Mouse (Mus musculus) embryonic facial prominence, embryonic 12.5 days (tissue): Measurements from ENCODE around the gene Celsr3. TPM values are rescaled to one million over a fixed set of nuclear protein-coding genes. Genes with fewer than 3 reads are reported as not detected.

Experiments
- ATAC-seq: fragments of 200-750 bp; cut with Nextera tagmentation; 2 replicates; pipeline ENCODE4 v1.8.0; 2017; ENCODE audit not compliant: insufficient number of reproducible peaks, insufficient read depth, low FRiP score, low TSS enrichment
- H3K27ac ChIP-seq: fragments of 300-500 bp; sonication (generic); 2 replicates; pipeline ENCODE4 v1.5.1; 2016; ENCODE audit warnings: mild to moderate bottlenecking
- H3K27me3 ChIP-seq: fragments of 300-500 bp; sonication (generic); 2 replicates; pipeline ENCODE4 v1.6.1; 2016; ENCODE audit warnings: mild to moderate bottlenecking, moderate library complexity
- H3K36me3 ChIP-seq: fragments of 300-500 bp; sonication (generic); 2 replicates; pipeline ENCODE4 v1.6.1; 2016; ENCODE audit warnings: mild to moderate bottlenecking
- H3K4me1 ChIP-seq: fragments of 300-500 bp; sonication (generic); 2 replicates; pipeline ENCODE4 v1.6.1; 2016
- H3K4me2 ChIP-seq: fragments of 300-500 bp; sonication (generic); replicated peaks from 2 replicates; pipeline ENCODE4 v1.6.1; 2016; ENCODE audit warnings: mild to moderate bottlenecking, moderate library complexity
- H3K4me3 ChIP-seq: fragments of 300-500 bp; sonication (generic); 2 replicates; pipeline ENCODE4 v1.5.1; 2016; ENCODE audit warnings: mild to moderate bottlenecking
- H3K9ac ChIP-seq: fragments of 300-500 bp; sonication (generic); 2 replicates; pipeline ENCODE4 v1.6.1; 2016; ENCODE audit warnings: mild to moderate bottlenecking, moderate library complexity
- H3K9me3 ChIP-seq: fragments of 300-500 bp; sonication (generic); 2 replicates; pipeline ENCODE4 v1.6.1; 2016; ENCODE audit warnings: mild to moderate bottlenecking, moderate library complexity
- whole genome bisulfite sequencing: fragments of 180-500 bp; shearing (Covaris S2); methylation state at CpG from one replicate; pipeline ENCODE4 v1.1.7; 2016; 5-methylcytosine and 5-hydroxymethylcytosine counted together
- microRNA-seq: library from miRNA; unstranded; fragments of <30 nt; microRNA quantifications from one replicate; pipeline ENCODE4, GENCODE M21; 2017
- polyA plus RNA-seq: library from polyadenylated mRNA; unstranded; fragments of >200 nt; fragmentation: Nextera tagmentation; extraction: Ambion mirVana; gene quantifications from 2 replicates; pipeline ENCODE4 v1.2.1, GENCODE M21; 2016

Celsr3 gene
- polyA plus RNA-seq, 1 experiment from 2014 or later = 1.2 TPM

- H3K27ac ChIP-seq = no peak overlapping the region
- H3K4me2 ChIP-seq = no peak overlapping the region
- 78% methylated on average over 8 of the region's 8 CpGs for WGBS
- H3K9me3 ChIP-seq = no peaks in the 10 kb centered on the region
- no peak overlapping the region for H3K4me3 ChIP-seq
- no peak overlapping the region for H3K9ac ChIP-seq
- no peaks in the 10 kb centered on the region for H3K27me3 ChIP-seq
- H3K36me3 ChIP-seq = peaks cover 54% of the 10 kb centered on the region
- no peak for ATAC-seq
- peaks cover 9% of the 10 kb centered on the region for H3K4me1 ChIP-seq
These were observed 32.8 kb downstream of the Celsr3 start for GRCm38 (mm10) chr9:108858792-108859527.

Small RNAs within 50 kb of the gene (microRNA-seq; reads per million reads assigned to microRNA genes)
- gene Gm23156 = not detected

Other genes with a start within 250 kb of the Celsr3 start
- 215 and 220 TPM in 2 replicates for gene Wdr6, start 247.6 kb upstream of the Celsr3 start, polyA plus RNA-seq
- gene P4htm, start 228.7 kb upstream of the Celsr3 start, polyA plus RNA-seq = 10.4 and 11.6 TPM in 2 replicates
- gene Arih2, start 176.9 kb upstream of the Celsr3 start, polyA plus RNA-seq = 58.1 and 60.1 TPM in 2 replicates
- 43.1 and 45.7 TPM in 2 replicates for gene Slc25a20, start 164.2 kb upstream of the Celsr3 start, polyA plus RNA-seq
- 39.4 and 40.0 TPM in 2 replicates for gene Prkar2a, start 137.0 kb upstream of the Celsr3 start, polyA plus RNA-seq
- gene Ip6k2, start 42.5 kb upstream of the Celsr3 start, polyA plus RNA-seq = 145 and 147 TPM in 2 replicates
- gene Nckipsd, start 18.0 kb upstream of the Celsr3 start, polyA plus RNA-seq = 24.2 and 25.7 TPM in 2 replicates
- 20.5 and 22.5 TPM in 2 replicates for gene Slc26a6, start 27.0 kb downstream of the Celsr3 start, polyA plus RNA-seq
- not detected in 2 replicates for gene Tmem89, start 88.3 kb downstream of the Celsr3 start, polyA plus RNA-seq
- gene Uqcrc1, start 110.3 kb downstream of the Celsr3 start, polyA plus RNA-seq = 426 and 449 TPM in 2 replicates
- gene Col7a1, start 127.3 kb downstream of the Celsr3 start, polyA plus RNA-seq = 7.7 and 10.9 TPM in 2 replicates
- gene Ucn2, start 159.7 kb downstream of the Celsr3 start, polyA plus RNA-seq = 0.27 and 0.32 TPM in 2 replicates
- 14.4 and 16.5 TPM in 2 replicates for gene Pfkfb4, start 165.5 kb downstream of the Celsr3 start, polyA plus RNA-seq
- 58.6 and 60.4 TPM in 2 replicates for gene Shisa5, start 212.2 kb downstream of the Celsr3 start, polyA plus RNA-seq
- 10.3 and 13.1 TPM in 2 replicates for gene Trex1, start 233.4 kb downstream of the Celsr3 start, polyA plus RNA-seq
- 31.5 and 34.9 TPM in 2 replicates for gene Atrip, start 247.8 kb downstream of the Celsr3 start, polyA plus RNA-seq